Mouse (Mus musculus) erythroblast, adult 5-6 weeks (primary cell): ENCODE data around the gene Fam107b. TPM values are rescaled to one million over a fixed set of nuclear protein-coding genes. Genes with fewer than 3 reads are reported as not detected.
A peak's percentile ranks its signal among the peaks of the same experiment; 100 is the strongest.

Source experiments
- ATAC-seq: replicated peaks from 2 replicates; pipeline ENCODE4 v1.8.0; 2016; ENCODE audit warnings: moderate number of reproducible peaks, mild to moderate bottlenecking, moderate TSS enrichment, inconsistent platforms; ENCODE audit not compliant: poor library complexity, low FRiP score, severe bottlenecking
- total RNA-seq, 2 experiments: library from RNA; stranded (forward) in 1 of 2; stranded (reverse) in 1 of 2; fragments of 150-400 nt in 1 of 2; fragments of 200-764, 138-1000 nt in 1 of 2; gene quantifications; 2 replicates each; pipeline versions ENCODE4 v1.2.3 to v1.2.4; 2015 to 2017; ENCODE audit warnings: low replicate concordance in 2 of 2

The Fam107b gene
- total RNA-seq, 2 experiments from 2014 or later, result 136 to 180 TPM

GRCm38 (mm10) chr2:3656834-3657233, 86.5 kb downstream of the Fam107b start:
- ATAC-seq, result no peak

GRCm38 (mm10) chr2:3657376-3657775, 87.1 kb downstream of the Fam107b start:
- ATAC-seq, result no peak

DNA sequence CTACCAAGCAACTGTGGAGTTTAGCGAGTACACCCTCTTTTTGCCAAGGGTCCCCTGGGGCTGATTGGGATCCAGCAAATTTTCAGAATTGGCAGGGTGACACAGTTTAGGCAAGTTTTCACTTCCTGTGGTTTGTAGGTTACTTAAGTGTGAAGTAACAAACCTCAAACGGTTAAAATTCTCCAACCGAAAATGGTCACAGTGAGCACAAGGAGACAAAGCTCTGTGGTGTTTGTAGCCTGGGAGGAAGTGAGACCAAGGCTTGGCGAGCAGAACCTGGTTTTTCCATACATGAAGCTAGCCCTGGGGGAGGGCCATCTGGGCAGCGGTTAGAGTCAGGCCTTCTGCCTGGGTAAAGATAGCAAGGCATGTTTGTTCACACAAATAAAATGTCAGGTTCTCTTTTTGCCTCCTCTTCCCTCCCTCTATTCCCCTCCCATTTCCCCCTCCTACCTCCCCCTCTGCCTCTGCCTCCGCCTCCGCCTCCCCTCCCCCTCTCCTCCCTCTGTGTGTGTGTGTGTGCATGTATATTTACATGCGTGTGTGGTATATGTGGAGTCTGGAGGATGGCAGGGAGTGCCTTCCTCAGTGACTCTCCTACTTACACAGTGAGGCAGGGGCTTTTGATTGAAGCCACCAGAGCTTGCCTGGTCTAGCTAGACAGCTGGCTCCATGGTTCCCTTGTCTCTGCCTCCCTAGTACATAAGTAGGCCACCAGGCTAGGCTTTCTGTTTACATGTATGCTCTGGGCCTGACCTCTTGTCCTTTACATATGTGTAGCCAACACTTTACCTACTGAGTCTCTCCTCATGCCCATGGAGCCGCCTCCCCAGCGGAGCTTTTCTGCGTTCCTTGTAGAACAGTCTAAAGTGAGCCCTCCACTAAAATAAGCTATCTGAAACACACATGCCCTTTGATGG, 87.8 kb downstream of the Fam107b start:
- no peak for ATAC-seq

DNA sequence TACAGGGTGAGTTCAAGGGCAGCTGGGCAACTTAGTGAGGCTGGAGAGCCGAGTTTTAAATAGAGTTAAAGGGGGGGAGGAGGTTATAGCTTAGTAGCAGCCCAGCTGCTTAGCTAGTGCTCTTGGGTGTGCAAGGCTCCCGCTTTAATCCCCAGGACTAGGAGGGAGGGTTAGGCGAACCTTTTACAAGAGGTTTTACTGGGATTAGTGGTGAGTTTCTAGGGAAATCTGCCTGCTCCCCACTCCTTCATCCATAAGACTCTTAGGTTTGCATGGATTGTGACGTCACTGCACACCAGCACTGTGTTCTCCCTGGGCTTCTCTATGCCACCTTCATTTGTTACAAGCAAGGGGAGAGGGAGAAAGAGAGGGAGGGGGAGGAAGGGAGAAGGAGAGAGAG, 88.6 kb downstream of the Fam107b start:
- ATAC-seq, result no peak

DNA sequence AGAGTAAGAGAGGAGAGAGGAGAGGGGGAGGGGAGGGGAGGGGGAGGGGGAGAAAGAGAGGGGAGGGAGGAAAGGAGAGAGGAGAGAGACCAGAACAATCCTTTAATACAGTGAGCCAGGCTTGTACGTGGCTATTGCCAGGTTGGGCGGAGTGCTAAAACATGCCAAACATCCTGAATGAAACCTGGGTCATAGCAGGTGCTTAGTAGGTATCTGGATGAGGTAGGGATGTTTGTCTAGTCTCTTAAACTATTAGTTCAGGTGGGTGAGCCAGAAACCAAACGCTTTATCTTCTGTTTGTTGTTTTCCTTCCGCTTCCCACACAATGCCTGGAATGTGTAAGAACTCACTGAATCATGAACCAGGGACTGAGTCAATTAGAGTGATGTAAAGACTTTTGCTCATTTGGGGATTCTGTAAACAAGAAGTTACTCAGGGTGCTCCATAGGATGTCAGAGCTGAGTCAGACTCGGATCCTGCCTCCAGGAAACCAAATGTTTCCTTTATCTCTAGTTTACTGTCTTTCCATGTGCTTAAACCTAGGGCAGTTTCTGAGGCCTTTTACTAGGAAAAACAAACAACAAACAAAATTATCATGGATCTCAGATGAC, 89.1 kb downstream of the Fam107b start:
- ATAC-seq, result no peak

DNA sequence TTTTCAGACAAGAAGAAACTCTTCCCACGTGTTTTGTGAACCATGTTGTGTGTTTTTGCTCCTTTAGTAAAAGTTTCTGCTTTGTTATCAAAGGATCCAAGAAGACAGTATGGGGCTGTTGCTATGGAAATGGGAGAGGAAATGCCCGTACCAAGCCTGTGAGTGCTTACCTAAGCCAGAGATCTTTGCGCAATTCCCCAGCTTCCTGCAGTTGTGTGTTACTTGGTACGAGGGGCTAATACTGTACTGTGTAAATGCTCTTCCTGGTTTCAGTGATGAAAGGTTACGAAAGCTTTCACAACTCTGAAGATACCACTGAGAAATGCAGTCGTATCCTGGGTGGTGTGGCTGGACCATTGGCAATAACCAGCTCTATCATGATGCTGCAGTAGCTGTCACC, 93.8 kb downstream of the Fam107b start:
- no peak for ATAC-seq

DNA sequence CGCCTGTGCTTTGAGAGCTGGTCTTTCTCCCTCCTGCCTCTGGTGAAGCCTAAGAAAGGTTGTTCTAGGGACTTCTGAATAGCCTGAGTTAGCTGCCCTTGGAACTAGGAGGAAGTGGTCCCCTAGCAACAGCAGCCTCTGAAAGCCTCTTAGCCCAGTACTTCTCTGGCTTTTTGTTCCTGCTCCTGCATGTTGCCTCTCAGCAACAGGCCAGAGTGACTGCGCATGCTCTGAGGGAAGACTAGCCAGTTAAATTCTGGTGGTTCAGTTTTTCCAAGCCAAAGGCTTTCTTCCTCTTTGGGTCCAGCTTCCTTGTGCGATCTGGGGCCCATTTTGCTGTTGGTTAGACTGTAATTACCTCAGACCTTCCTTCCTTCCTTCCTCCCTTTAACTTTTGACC, 98.4 kb downstream of the Fam107b start:
- no peak for ATAC-seq

DNA sequence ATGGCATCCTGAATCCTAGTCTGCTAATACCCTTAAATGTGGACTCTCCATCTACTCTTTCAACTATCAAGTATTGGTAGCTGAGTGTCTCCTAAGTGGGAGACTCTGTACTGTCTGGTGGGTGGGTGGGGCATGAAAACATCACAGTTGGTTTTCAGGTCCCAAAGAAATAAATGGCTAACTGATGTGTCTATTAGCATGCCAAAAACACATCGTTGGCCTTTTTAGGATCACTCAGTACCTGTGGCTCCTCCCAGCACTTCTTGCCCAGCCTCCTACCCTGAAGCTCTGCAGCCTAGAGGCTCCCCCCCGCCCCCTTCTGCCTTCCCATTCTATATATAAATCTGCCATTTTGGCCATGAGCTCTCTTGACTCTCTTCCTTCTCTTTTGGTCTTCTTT, 99.4 kb downstream of the Fam107b start:
- no peak for ATAC-seq

DNA sequence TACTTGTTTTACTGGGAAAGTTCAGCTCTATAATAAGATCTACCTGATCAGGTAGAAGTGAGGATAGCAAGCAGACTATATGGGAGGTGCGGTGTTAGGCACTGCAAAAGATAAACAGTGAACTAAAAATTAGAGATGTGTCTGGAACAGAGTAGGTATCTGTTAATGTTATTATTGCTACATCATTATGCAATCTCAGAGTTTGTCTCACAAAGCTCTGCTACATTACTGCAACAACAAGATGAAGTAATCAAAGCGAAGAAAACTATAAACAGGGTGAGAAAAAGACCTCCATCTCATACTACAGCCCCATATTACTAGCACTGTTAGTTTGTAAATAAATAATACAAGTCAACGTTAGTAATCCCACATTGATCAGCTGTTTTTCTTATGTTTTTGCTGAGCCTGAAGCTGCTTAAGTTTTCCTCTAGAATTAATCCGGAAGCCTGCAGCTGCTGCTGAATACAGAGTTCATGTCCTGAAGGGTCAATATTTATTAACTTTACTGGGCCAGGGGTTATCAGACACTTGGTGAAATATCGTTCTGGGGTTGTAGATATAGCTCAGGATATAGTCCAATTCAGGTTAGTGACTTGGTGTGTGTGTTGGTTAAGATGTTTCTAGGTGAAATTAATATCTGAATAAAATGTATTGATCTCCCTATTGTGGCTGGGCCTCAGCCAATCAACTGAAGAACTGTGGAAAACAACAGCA, 102.5 kb downstream of the Fam107b start:
- ATAC-seq, result no peak

GRCm38 (mm10) chr2:3675481-3675880, 105.2 kb downstream of the Fam107b start:
- no peak for ATAC-seq

DNA sequence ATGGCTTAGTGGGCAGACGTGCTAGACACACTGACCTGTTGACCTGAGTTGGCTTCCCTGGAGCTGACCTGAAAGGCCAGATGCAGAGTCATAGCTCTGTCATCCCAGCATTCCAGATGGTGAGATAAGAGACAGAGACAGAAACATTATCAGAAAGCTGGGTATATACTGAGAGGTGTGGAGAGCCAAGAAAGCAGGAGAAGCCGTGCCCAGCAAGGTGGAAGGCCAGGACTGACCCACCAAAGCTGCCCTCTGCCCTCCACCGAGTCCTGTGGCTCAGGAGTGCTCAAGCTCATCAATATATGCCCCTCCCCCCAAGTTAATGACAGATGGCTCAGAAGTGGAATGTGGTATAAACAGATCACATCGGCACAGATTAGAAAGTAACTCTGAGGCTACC, 112.4 kb downstream of the Fam107b start:
- no peak for ATAC-seq

- ATAC-seq, result no peak
Observed at GRCm38 (mm10) chr2:3683343-3683742, 113.1 kb downstream of the Fam107b start.

DNA sequence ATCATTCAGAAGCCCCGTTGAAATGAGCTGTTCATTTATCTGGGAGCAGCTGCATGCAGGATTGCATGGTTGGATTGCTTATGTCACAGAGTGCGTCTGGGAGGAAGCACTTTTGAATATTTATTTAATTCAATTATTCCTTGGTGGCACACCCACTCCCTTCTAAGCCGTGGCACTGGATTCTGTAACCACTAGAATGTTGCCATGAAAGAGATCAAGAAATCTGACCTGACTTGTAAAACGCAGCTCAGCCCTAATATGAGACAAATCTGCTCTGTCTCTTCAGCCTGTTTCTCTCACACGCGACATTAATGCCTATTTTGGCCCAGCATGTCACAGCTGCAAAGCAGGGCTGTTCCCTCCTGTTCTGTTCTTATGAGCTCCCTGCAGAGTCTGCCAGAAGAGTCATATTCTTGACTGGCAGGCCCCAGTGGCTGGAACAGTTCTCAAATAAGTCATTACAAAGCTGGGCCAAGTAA, 113.5 kb downstream of the Fam107b start:
- no peak for ATAC-seq

- no peak for ATAC-seq
Observed at GRCm38 (mm10) chr2:3690221-3690620, 119.9 kb downstream of the Fam107b start.

GRCm38 (mm10) chr2:3692833-3693232, 122.5 kb downstream of the Fam107b start:
- ATAC-seq, result no peak

DNA sequence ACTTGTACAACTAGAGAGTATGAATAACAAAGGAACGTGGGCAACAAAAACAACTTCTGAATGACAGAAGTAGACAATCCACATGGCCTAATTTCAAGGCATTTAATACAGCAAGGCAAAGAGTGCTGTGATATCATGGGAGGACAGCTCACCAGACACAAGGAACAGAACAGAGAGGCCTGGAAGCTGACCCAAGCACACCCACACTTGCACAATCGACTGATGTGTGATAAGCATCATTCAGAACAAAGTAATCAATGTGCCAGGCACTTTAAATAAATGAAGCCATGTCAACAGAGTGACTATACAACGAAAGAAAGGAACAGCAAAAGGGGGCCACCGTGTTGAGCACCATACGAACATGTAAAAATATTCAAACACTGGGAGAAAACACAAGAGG, 125.6 kb downstream of the Fam107b start:
- no peak for ATAC-seq

GRCm38 (mm10) chr2:3700368-3700767, 130.1 kb downstream of the Fam107b start:
- ATAC-seq, result no peak

DNA sequence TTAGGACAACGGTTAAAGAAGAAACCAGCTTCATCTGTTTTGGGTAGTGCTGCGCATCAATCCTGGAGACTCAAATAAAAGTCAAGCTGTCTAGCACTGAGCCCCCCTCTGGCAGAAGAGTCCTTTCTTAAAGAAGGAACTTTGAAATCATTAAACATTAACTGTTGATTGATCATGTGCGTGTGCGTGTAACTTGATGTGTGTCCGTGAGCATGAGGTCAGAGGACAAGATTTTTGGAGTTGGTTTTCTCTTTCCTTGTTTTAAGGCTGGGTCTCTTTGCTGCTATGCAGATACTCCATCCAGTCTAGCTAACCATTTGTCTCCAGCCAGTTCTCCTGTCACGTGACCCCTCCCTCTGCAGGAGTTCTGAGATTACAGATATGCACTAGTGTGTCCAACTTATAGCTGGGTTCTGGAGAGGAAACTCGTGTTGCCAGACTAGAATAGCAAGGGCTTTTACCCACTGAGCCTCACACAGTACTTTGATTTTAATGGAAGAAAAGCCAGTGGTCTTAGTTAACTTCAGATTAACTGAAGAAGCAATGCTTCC, 132.4 kb downstream of the Fam107b start:
- ATAC-seq, result peak; percentile 41; the same call in 1 of the 2 replicates

DNA sequence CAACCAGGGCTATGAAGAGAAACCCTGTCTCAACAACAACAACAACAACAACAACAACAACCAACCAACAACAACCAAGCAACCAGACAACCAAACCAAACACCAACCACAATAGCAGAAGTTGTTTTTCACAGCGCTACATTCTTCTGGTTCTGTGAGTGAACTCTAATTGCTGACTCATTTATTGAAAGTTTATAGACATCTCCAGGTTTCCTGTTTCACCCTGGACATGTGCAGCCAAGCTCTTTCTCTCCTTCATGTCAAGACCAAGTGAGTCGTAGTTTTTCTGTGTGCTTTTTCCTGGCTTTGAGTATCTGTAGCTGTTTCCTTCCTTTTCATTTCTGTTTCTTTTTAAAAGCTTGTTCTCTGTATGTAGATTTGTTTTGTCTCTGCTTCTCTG, 133.5 kb downstream of the Fam107b start:
- ATAC-seq, result no peak
